Mouse (Mus musculus) lung, embryonic 16.5 days (tissue): ENCODE data around the gene Zfp108. TPM values are rescaled to one million over a fixed set of nuclear protein-coding genes. Genes with fewer than 3 reads are reported as not detected.
A peak's percentile ranks its signal among the peaks of the same experiment; 100 is the strongest.

Experiments
- ATAC-seq: fragments of 200-750 bp; cut with Nextera tagmentation; 2 replicates; pipeline ENCODE4 v1.8.0; 2017; ENCODE audit warnings: low read depth, mild to moderate bottlenecking, moderate library complexity
- H3K27ac ChIP-seq: fragments of 300-500 bp; sonication (generic); 2 replicates; pipeline ENCODE4 v1.5.1; 2014; ENCODE audit warnings: mild to moderate bottlenecking, control low read depth, low read length
- H3K27me3 ChIP-seq: fragments of 300-500 bp; sonication (generic); 2 replicates; pipeline ENCODE4 v1.6.1; 2014; ENCODE audit warnings: low read depth, low read length, mixed read lengths; ENCODE audit not compliant: control insufficient read depth, insufficient read depth
- H3K36me3 ChIP-seq: fragments of 300-500 bp; sonication (generic); 2 replicates; pipeline ENCODE4 v1.6.1; 2014; ENCODE audit warnings: low read length; ENCODE audit not compliant: control insufficient read depth, insufficient read depth
- H3K4me1 ChIP-seq: fragments of 300-500 bp; sonication (generic); replicated peaks from 2 replicates; pipeline ENCODE4 v1.6.1; 2014; ENCODE audit warnings: low read length, mixed read lengths; ENCODE audit not compliant: control insufficient read depth, insufficient read depth
- H3K4me2 ChIP-seq: fragments of 300-500 bp; sonication (generic); 2 replicates; pipeline ENCODE4 v1.6.1; 2014; ENCODE audit warnings: low read depth, low read length, control low read depth
- H3K4me3 ChIP-seq: fragments of 300-500 bp; sonication (generic); 2 replicates; pipeline ENCODE4 v1.5.1; 2014; ENCODE audit warnings: mild to moderate bottlenecking, low read length, control low read depth
- H3K9ac ChIP-seq: fragments of 300-500 bp; sonication (generic); 2 replicates; pipeline ENCODE4 v1.6.1; 2014; ENCODE audit warnings: low read length, control low read depth
- H3K9me3 ChIP-seq: fragments of 300-500 bp; sonication (generic); 2 replicates; pipeline ENCODE4 v1.6.1; 2016; ENCODE audit warnings: low read length; ENCODE audit not compliant: control insufficient read depth
- WGBS: fragments of 180-500 bp; shearing (Covaris S2); extraction: QIAGEN DNeasy Blood & Tissue Kit; methylation state at CpG from one replicate; pipeline ENCODE4 v1.1.7; 2014; 5-methylcytosine and 5-hydroxymethylcytosine counted together
- polyA plus RNA-seq: library from polyadenylated mRNA; unstranded; fragments of >200 nt; fragmentation: Nextera tagmentation; extraction: Ambion mirVana; gene quantifications from 2 replicates; pipeline ENCODE4 v1.2.1, GENCODE M21; 2015

The Zfp108 gene
- polyA plus RNA-seq = 3.5 and 4.2 TPM in 2 replicates

DNA sequence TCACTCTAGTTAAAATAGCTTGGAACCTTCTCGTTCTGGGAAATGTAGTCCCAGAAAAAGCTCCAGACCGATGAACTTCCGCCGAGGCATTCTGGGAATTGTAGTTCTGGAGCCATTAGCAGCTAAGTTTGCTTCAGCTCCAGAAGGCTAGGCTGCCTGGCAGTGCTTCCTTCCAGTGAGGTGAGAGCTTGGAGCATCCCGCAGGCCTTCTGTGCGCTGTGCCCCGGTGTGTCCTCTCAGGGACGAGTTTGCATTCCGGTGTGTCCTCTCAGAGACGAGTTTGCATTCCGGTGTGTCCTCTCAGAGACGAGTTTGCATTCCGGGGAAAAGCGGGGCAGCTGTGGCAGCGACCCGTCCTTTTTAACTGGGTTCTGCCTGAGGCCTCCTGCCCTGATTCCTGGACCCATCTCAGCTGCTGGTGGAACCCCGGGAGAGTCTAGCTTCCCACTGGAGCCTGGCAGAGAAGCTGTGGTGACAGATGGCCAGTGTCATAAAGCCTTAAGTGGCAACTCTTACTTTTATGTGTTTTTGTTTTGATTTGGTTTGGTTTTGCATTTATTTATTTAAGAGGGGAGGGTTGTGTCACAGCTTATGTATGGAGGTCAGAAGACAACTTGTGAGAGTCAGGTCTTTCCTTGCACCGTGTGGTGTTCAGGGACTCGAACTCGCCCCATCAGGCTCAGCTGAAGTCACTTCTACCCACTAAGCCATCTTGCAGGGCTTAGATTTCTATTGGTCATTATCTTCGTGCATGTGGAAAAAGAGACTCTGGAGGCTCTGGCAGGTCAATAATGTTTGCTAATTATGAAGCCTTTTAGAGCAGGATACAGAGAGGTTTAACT lies at the start of gene Zfp108:
Gene Zfp108, plus strand, starts transcription at position 162 of the 842 bp plus-strand sequence.
- Histone ChIP-seq H3K9ac (peak within 1 kb of the TSS; percentile 78), H3K36me3 (no peaks in the 10 kb centered on the region), H3K9me3 (no peaks in the 10 kb centered on the region), H3K4me3 (peak within 1 kb of the TSS; percentile 60), H3K27me3 (no peaks in the 10 kb centered on the region), H3K4me2 (peak within 1 kb of the TSS; percentile 67), H3K27ac (peak within 1 kb of the TSS; percentile 21; the same call in 1 of the 2 replicates), H3K4me1 (peaks cover 6% of the 10 kb centered on the region)
- peak; percentile 93 for ATAC-seq
- WGBS = 16% methylated on average over 21 of the region's 21 CpGs

DNA sequence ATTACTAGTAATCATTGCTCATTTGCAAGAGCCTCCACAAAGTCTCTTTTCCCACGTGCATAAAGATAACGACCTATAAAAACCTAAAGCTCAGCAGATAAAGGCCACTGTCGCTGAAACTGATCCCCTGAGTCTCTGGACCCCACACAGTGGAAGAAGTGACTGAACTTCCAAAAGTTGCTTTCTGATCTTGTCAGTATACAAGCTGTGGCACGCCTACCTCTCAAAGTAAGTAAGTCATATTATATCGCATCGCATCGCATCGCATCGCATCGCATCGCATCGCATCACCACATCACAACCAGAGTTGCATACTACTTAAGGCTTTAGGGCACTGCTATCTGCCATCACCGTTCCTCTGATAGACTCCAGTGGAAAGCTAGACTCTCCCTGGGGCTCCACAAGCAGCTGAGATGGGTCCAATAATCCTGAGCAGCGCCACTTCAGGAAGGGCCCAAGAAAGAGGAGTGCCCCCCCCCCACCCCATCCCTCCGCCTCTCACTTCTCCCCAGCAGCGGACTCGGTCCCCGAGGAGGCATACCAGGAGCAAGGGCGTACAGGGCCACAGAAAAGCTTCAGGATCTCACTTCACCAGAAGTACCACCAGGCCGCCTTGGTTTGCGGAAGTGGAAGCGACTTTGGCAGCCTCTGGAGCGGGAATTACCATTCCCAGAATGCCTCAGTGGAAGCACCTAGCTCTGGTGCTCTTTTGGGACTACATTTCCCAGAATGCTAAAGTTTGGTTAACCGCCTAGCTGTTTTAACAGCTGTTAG lies 46.9 kb upstream of the Zfp108 start:
- peak overlapping the region; percentile 94 for H3K9ac ChIP-seq
- H3K4me1 ChIP-seq = peaks cover 7% of the 10 kb centered on the region; the same call in 1 of the 2 replicates
- H3K4me2 ChIP-seq = peak overlapping the region; percentile 81
- H3K9me3 ChIP-seq = no peaks in the 10 kb centered on the region
- peak overlapping the region; percentile 88 for H3K27ac ChIP-seq
- H3K27me3 ChIP-seq = no peaks in the 10 kb centered on the region
- 9% methylated on average over 24 of the region's 24 CpGs for WGBS
- H3K36me3 ChIP-seq = peaks cover 17% of the 10 kb centered on the region
- peak; percentile 94 for ATAC-seq
- H3K4me3 ChIP-seq = peak overlapping the region; percentile 78

DNA sequence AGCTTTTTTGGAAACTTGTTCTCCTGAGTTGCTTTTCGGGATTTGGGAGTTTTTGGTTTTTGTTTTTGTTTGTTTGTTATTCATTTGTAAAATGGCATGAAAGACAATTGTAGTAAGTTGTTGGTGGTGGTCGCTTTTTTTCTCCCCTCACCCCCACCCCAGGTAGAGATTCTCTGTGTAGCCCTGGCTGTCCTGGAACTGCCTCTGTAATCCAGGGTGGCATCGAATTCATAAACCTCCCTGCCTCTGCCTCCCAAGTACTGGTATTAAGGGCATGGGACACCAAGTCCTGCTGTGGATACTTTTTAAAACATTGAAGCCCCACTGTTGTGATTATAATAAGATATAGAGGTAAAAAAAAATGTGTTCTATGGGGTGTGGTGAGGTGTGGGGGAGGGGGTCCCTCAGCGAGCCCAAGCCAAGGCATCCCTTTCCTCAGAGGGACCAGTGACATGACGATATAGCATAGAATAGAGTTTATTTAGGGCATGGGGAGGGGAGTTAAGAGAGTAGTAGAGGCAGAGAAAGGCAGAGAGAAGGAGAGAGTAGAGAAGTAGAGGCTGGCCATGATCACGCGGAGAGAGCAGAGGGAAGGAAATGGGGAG lies 46.2 kb upstream of the Zfp108 start:
- Histone ChIP-seq H3K4me2 (peak overlapping the region; percentile 81), H3K4me3 (peak overlapping the region; percentile 78), H3K9ac (no peak overlapping the region), H3K4me1 (peaks cover 7% of the 10 kb centered on the region; the same call in 1 of the 2 replicates), H3K27ac (no peak overlapping the region), H3K36me3 (peaks cover 13% of the 10 kb centered on the region), H3K27me3 (no peaks in the 10 kb centered on the region), H3K9me3 (no peaks in the 10 kb centered on the region)
- ATAC-seq = peak; percentile 13; the same call in 1 of the 2 replicates
- whole genome bisulfite sequencing = 62% methylated on average over 7 of the region's 7 CpGs

DNA sequence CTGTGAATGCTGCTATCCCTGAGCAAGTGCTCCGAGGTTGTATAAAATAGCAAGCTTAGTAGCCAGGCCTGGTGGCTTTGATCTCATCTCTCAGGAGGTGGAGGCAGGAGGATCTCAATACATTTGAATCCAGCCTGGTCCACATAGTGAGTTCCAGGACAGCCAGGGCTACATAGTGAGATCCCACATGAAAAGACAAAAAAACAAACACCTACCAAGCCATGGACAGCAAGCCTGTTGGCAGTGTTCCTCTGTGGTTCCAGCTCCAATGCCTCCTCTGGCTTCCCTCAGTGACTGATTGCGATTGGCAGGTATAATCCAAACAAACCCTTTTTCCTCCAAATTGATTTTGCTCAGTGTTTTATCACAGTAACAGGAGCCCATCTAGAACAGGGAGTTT lies 44.3 kb upstream of the Zfp108 start:
- no peak overlapping the region for H3K27ac ChIP-seq
- H3K4me1 ChIP-seq = peaks cover 7% of the 10 kb centered on the region; the same call in 1 of the 2 replicates
- H3K36me3 ChIP-seq = peaks cover 6% of the 10 kb centered on the region
- H3K9me3 ChIP-seq = no peaks in the 10 kb centered on the region
- H3K4me3 ChIP-seq = no peak overlapping the region
- 73% methylated on average over 2 of the region's 2 CpGs for WGBS
- H3K27me3 ChIP-seq = no peaks in the 10 kb centered on the region
- no peak overlapping the region for H3K9ac ChIP-seq
- no peak overlapping the region for H3K4me2 ChIP-seq
- ATAC-seq = no peak

DNA sequence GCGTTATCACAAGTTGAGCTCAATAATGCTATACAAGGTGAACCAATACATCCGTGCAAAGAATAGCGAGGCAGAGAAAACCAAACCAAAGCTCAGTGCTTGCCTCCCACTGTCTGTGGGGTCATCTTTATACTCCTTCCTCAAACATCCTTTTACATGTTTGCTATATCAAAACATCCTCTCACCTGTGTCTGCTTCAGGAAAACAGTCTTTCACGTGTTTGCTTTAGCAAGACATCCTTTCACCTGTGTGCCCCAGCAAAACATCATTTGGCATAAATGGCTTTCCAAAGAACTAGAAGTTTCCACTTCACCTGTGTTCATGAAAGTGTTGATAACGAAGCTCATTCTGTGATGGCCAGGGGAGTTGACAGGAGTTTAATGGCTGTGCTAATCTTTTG lies 43.3 kb upstream of the Zfp108 start, which contains the start of gene Zfp111:
Gene Zfp111, minus strand, starts transcription at position 101 of the 400 bp plus-strand sequence.
- Histone ChIP-seq H3K27ac (no peak within 1 kb of the TSS), H3K4me2 (no peak within 1 kb of the TSS), H3K27me3 (no peaks in the 10 kb centered on the region), H3K9me3 (no peaks in the 10 kb centered on the region), H3K36me3 (no peaks in the 10 kb centered on the region; the same call in 1 of the 2 replicates), H3K9ac (no peak within 1 kb of the TSS), H3K4me1 (peaks cover 7% of the 10 kb centered on the region; the same call in 1 of the 2 replicates), H3K4me3 (no peak within 1 kb of the TSS)
- 78% methylated on average over 5 of the region's 5 CpGs for WGBS
- no peak for ATAC-seq

DNA sequence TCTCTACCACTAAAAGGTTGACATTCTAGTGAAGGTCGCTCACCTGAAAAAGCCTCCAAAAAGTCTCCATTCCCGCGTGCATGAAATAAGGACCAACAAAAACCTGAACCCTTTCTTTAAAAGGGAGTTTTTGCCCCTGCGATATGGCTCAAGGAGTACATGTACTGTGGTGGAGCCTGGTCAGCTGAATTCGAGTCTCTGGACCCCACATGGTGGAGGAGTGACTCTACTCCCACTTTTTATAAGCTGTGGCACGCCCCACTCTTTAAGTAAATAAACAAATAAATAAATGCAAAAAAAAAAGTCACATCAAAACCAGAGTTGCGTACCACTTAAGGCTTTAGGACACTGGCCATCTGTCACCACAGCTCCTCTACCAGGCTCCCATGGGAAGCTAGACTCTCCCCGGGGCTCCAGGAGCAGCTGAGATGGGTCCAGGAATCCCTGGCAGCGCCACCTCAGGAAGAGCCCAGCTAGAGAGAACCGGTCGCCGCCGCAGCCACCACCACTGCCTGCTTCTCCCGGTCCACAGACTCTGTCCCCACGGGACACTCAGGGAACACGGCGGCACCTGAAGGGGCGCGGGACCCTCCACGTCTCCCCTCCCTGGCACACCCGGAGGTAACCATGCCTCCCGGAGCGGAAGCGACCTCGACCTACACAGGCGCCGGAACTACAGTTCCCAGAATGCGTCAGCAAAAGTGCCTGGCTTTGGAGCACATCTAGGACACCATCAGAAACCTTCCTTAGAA lies 17.4 kb upstream of the Zfp108 start, which contains the start of gene Zfp109:
Gene Zfp109, minus strand, starts transcription at position 521 of the 752 bp plus-strand sequence.
- Histone ChIP-seq H3K9me3 (no peaks in the 10 kb centered on the region), H3K27me3 (no peaks in the 10 kb centered on the region), H3K4me2 (peak within 1 kb of the TSS; percentile 65), H3K27ac (no peak within 1 kb of the TSS), H3K36me3 (peaks cover 3% of the 10 kb centered on the region; the same call in 1 of the 2 replicates), H3K9ac (peak within 1 kb of the TSS; percentile 74), H3K4me1 (peaks cover 3% of the 10 kb centered on the region; the same call in 1 of the 2 replicates), H3K4me3 (peak within 1 kb of the TSS; percentile 62)
- ATAC-seq = peak; percentile 93
- 4% methylated on average over 28 of the region's 28 CpGs for WGBS

DNA sequence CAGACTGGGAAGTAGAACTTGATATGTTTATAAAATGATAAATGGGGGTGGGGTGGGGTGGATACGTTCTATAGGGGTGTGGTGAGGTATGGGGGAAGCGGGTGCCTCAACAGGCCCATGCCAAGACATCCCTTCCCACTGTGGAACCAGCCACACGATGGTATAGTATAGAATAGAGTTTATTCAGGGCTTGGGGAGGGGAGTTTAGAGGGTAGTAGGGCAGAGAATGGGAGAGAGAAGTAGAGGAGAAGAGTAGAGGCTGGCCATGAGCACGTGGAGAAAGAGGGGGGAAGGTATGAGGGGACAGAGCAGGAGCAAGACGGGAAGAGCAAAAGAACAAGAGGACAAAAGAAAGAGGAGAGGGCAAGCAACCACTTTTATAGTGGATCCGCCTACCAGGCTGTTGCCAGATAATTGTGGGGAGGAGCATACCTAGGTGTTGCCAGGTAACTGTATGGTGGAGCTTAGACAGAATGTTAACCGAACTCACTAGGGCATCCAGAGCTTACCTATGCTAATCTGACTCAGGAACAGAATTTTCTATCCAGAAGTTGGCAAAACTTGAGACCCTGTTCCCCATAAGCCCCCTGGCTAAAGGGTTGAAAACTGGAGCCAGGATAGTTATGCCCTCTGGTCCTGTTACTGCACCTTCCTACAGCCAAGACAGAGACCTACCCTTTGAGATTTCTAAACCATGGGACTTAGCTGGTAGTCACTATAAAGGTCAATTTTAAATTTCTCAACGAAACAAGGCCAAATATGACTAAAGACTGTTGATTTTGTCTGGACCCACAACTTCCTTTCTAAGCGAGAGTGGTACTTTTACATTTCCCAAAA lies 597 bp upstream of the Zfp108 start:
- H3K9ac ChIP-seq = peak overlapping the region; percentile 78
- H3K4me1 ChIP-seq = peaks cover 6% of the 10 kb centered on the region
- ATAC-seq = peak; percentile 57
- no peaks in the 10 kb centered on the region for H3K27me3 ChIP-seq
- no peaks in the 10 kb centered on the region for H3K36me3 ChIP-seq
- peak overlapping the region; percentile 60 for H3K4me3 ChIP-seq
- no peaks in the 10 kb centered on the region for H3K9me3 ChIP-seq
- H3K27ac ChIP-seq = no peak overlapping the region
- 63% methylated on average over 9 of the region's 9 CpGs for WGBS
- H3K4me2 ChIP-seq = peak overlapping the region; percentile 67
